Mouse (Mus musculus) forebrain, embryonic 12.5 days (tissue): ENCODE results near the gene Fam168b. TPM values are rescaled to one million over a fixed set of nuclear protein-coding genes. Genes with fewer than 3 reads are reported as not detected.

Experiments used
- polyA plus RNA-seq: library from polyadenylated mRNA; unstranded; fragments of >200 nt; fragmentation: Nextera tagmentation; extraction: Ambion mirVana; gene quantifications from 2 replicates; pipeline ENCODE4 v1.2.1, GENCODE M21; 2016

Fam168b gene
- polyA plus RNA-seq, 1 experiment from 2014 or later = 176 TPM

Other genes with a start within 250 kb of the Fam168b start
- gene Plekhb2, start 6.9 kb upstream of the Fam168b start, polyA plus RNA-seq = 47.6 and 51.9 TPM in 2 replicates